Mouse (Mus musculus) embryonic fibroblast, embryonic 13.5 days (primary cell): ENCODE measurements at regions not wholly inside any gene's neighbourhood (a gene's known extent, or its start where the extent isn't known, plus 50 kb on each side); places are given as distances from the start of the nearest gene placed in this dataset.

Source experiments
- CTCF ChIP-seq: IDR thresholded peaks from 2 replicates; pipeline ENCODE4 v1.5.1; 2011; ENCODE audit warnings: mild to moderate bottlenecking, control low read depth, low read length, moderate library complexity, borderline replicate concordance; ENCODE audit not compliant: insufficient read depth
- POLR2A ChIP-seq: IDR thresholded peaks from 2 replicates; pipeline ENCODE4 v1.6.1; 2011; ENCODE audit warnings: low read depth, mild to moderate bottlenecking, control low read depth, low read length, moderate library complexity

GRCm38 (mm10) chr2:166261065-166261464 is 105.6 kb upstream of the Sulf2 start:
- TF ChIP-seq CTCF (no peak), POLR2A (no peak)
